Comparison of ENCODE assay signal across 21 mouse cellular contexts in the genomic region with DNA sequence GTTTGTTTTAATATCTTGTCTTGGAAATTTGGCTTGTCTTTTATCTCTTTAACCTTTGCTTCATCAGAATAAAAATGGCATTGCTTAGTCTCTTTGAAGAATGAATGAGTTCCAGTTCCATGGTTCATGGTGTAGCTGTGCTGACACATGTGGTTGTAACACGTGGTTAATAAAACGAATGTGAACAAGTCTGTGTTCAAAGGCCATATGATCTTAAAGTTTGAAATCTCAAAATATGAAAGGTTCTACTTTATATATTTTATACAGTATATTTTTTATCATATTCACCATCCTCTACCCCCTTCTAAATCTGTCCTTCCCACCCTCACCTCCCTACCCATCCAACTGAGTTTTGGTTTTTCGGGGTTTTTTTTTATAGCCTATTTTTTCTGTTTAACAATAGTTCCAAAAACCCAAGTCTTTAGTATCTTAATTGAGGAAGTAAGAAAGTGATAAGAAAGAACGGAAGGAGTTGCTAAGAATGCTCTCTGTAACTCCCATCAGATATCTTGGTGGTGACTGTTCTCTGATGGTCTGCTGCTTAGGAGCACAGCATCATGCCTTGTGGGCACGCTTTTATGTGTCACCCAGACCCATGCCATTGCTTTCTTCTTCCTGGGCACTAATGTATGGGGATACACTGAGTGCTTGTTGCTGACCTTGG.
"Had no signal": no experiment of that assay in that cellular context is flagged by ENCODE, and none has a peak within 500 bp of the region (broad histone marks: within the 10 kb centered on the region; RNA-seq: fewer than 3 reads in every experiment).

No protein-coding gene starts in this region.

- H3K27me3 ChIP-seq: intestine, embryonic 15.5 days; kidney, embryonic 15.5 days; lung, embryonic 15.5 days; neural tube, embryonic 12.5 days; neural tube, embryonic 15.5 days; stomach, embryonic 15.5 days had no signal

- ATAC-seq: intestine, embryonic 15.5 days had no signal

- H3K27ac ChIP-seq: intestine, embryonic 15.5 days; kidney, embryonic 15.5 days; left cerebral cortex, adult 2 months; lung, embryonic 15.5 days; midbrain, embryonic 10.5 days; neural tube, embryonic 12.5 days; neural tube, embryonic 15.5 days; stomach, embryonic 15.5 days had no signal

- H3K4me2 ChIP-seq: intestine, embryonic 15.5 days; kidney, embryonic 15.5 days; lung, embryonic 15.5 days; neural tube, embryonic 12.5 days; neural tube, embryonic 15.5 days; stomach, embryonic 15.5 days had no signal

- H3K9me3 ChIP-seq: intestine, embryonic 15.5 days; kidney, embryonic 15.5 days; lung, embryonic 15.5 days; midbrain, embryonic 10.5 days; neural tube, embryonic 12.5 days; neural tube, embryonic 15.5 days; stomach, embryonic 15.5 days had no signal

- H3K9ac ChIP-seq: intestine, embryonic 15.5 days; kidney, embryonic 15.5 days; lung, embryonic 15.5 days; neural tube, embryonic 12.5 days; neural tube, embryonic 15.5 days; stomach, embryonic 15.5 days had no signal

- H3K4me3 ChIP-seq: intestine, embryonic 15.5 days; kidney, embryonic 15.5 days; left cerebral cortex, adult 2 months; lung, embryonic 15.5 days; midbrain, embryonic 10.5 days; neural tube, embryonic 12.5 days; neural tube, embryonic 15.5 days; stomach, embryonic 15.5 days had no signal

- DNase-seq: kidney, adult 11 months; kidney, adult 8-10 months; kidney, postnatal 10 days; kidney, postnatal 36 days; layer of hippocampus, postnatal 36 days; lung, adult 18-20 months; lung, postnatal 10 days; lung, postnatal 4 days; midbrain, embryonic 14.5 days; right cerebral cortex, adult 18-20 months; right cerebral cortex, postnatal 14 days; right cerebral cortex, postnatal 4 days; thymus, postnatal 25 days had no signal
